Comparison of ENCODE assay signal across 19 mouse cellular contexts in genomic region chr2:13072243-13072642, GRCm38 (mm10).
A peak's percentile ranks its signal among the peaks of the same experiment; 100 is the strongest.
DNase-seq lines count a peak whose midpoint lies in the region; ATAC-seq lines count a peak whose summit lies in the region.
"Had no signal": no experiment of that assay in that cellular context is flagged by ENCODE, and none has a peak within 500 bp of the region (broad histone marks: within the 10 kb centered on the region; RNA-seq: fewer than 3 reads in every experiment).

No protein-coding gene starts in this region.

- H3K9ac ChIP-seq in forebrain, embryonic 14.5 days (ENCODE audit: low read length): no peak overlapping the region
- H3K9ac ChIP-seq: heart, embryonic 13.5 days; hindbrain, embryonic 13.5 days; kidney, embryonic 15.5 days; liver, embryonic 14.5 days; lung, embryonic 15.5 days had no signal

- H3K9me3 ChIP-seq in forebrain, embryonic 14.5 days (replicated peaks; ENCODE audit: control insufficient read depth, low read length): no peaks in the 10 kb centered on the region
- H3K9me3 ChIP-seq in forebrain, embryonic 10.5 days: no peaks in the 10 kb centered on the region
- H3K9me3 ChIP-seq: heart, embryonic 13.5 days; hindbrain, embryonic 13.5 days; kidney, embryonic 15.5 days; lung, embryonic 15.5 days had no signal

- H3K4me1 ChIP-seq in forebrain, embryonic 14.5 days (ENCODE audit: control insufficient read depth, insufficient read depth, low read length): no peaks in the 10 kb centered on the region
- peaks cover 7% of the 10 kb centered on the region for H3K4me1 ChIP-seq in forebrain, embryonic 10.5 days
- H3K4me1 ChIP-seq: heart, embryonic 13.5 days; hindbrain, embryonic 13.5 days; kidney, embryonic 15.5 days; lung, embryonic 15.5 days had no signal

- H3K36me3 ChIP-seq in forebrain, embryonic 14.5 days (ENCODE audit: control insufficient read depth, insufficient read depth, low read length): no peaks in the 10 kb centered on the region
- no peaks in the 10 kb centered on the region for H3K36me3 ChIP-seq in forebrain, embryonic 10.5 days (replicated peaks)
- H3K36me3 ChIP-seq: hindbrain, embryonic 13.5 days; kidney, embryonic 15.5 days; lung, embryonic 15.5 days had no signal

- intact Hi-C loops in gastrocnemius, postnatal 14 days (cut with DNase I; ENCODE audit: low total_unique reads): no loop called here

- no peaks in the 10 kb centered on the region for H3K27me3 ChIP-seq in forebrain, embryonic 14.5 days (replicated peaks; ENCODE audit: control insufficient read depth, insufficient read depth, low read length)
- no peaks in the 10 kb centered on the region for H3K27me3 ChIP-seq in forebrain, embryonic 10.5 days (ENCODE audit: poor library complexity, severe bottlenecking)
- H3K27me3 ChIP-seq: heart, embryonic 13.5 days; hindbrain, embryonic 13.5 days; kidney, embryonic 15.5 days; lung, embryonic 15.5 days had no signal

- DNase-seq in forebrain, embryonic 14.5 days (ENCODE audit: low spot score): no peak
- no peak for DNase-seq in forebrain, embryonic 10.5 days (ENCODE audit: extremely low spot score, low spot score)
- DNase-seq in right cerebral cortex, adult 2 months (ENCODE audit: low spot score in 2 of 2): peak; percentile 39 to 49
- no peak for DNase-seq in right cerebral cortex, postnatal 10 days (ENCODE audit: low spot score in 2 of 2)
- peak; percentile 17 to 53 for DNase-seq in frontal cortex, postnatal 36 days (ENCODE audit: low spot score in 2 of 2)
- no peak for DNase-seq in gastrocnemius, postnatal 14 days
- DNase-seq in layer of hippocampus, adult 9-10 months (ENCODE audit: low spot score): no peak
- DNase-seq: adrenal gland, postnatal 36 days; cerebellum, adult 2 months; cerebellum, postnatal 36 days; gastrocnemius, adult 2 months; heart, adult 11 months; lung, postnatal 4 days; thymus, adult 18-20 months had no signal

- no peak overlapping the region for H3K27ac ChIP-seq in forebrain, embryonic 14.5 days (ENCODE audit: low read depth, low read length)
- H3K27ac ChIP-seq in forebrain, embryonic 10.5 days: no peak overlapping the region
- H3K27ac ChIP-seq: gastrocnemius, adult 2 months; heart, embryonic 13.5 days; hindbrain, embryonic 13.5 days; kidney, embryonic 15.5 days; liver, embryonic 14.5 days; lung, embryonic 15.5 days had no signal

- no peak overlapping the region for H3K4me2 ChIP-seq in forebrain, embryonic 14.5 days (ENCODE audit: low read length)
- H3K4me2 ChIP-seq: heart, embryonic 13.5 days; hindbrain, embryonic 13.5 days; kidney, embryonic 15.5 days; lung, embryonic 15.5 days had no signal

- ATAC-seq in forebrain, embryonic 14.5 days: 0 out of 2 replicates have a peak, but pooled peaks have one; percentile 32

- no peak overlapping the region for H3K4me3 ChIP-seq in forebrain, embryonic 14.5 days (ENCODE audit: low read depth, low read length)
- H3K4me3 ChIP-seq in forebrain, embryonic 10.5 days: no peak overlapping the region
- H3K4me3 ChIP-seq: gastrocnemius, adult 2 months; heart, embryonic 13.5 days; hindbrain, embryonic 13.5 days; kidney, embryonic 15.5 days; lung, embryonic 15.5 days had no signal

Comparison
In these comparisons a context has a peak if more than half of its experiments do, and no peak if none do; other contexts are left out.
1. DNase-seq: peak in right cerebral cortex, adult 2 months (2 of 2) and frontal cortex, postnatal 36 days (2 of 2); none in forebrain, embryonic 14.5 days (single experiment), forebrain, embryonic 10.5 days (single experiment), right cerebral cortex, postnatal 10 days (0 of 2), gastrocnemius, postnatal 14 days (single experiment) and layer of hippocampus, adult 9-10 months (single experiment).